Mouse (Mus musculus) heart, postnatal 0 days (tissue): ENCODE measurements at regions not wholly inside any gene's neighbourhood (a gene's known extent, or its start where the extent isn't known, plus 50 kb on each side); places are given as distances from the start of the nearest gene placed in this dataset.

Source experiments
- ATAC-seq: fragments of 200-750 bp; cut with Nextera tagmentation; 2 replicates; pipeline ENCODE4 v1.8.0; 2017; ENCODE audit warnings: low read depth, moderate number of reproducible peaks, moderate library complexity; ENCODE audit not compliant: insufficient read depth
- DNase-seq: peaks from one replicate; pipeline ENCODE4 v3.0.0-alpha.2; 2016; ENCODE audit warnings: low spot score
- H3K27ac ChIP-seq: fragments of 300-500 bp; sonication (generic); 2 replicates; pipeline ENCODE4 v1.5.1; 2014; ENCODE audit warnings: low read depth, mild to moderate bottlenecking
- H3K27me3 ChIP-seq: fragments of 300-500 bp; sonication (generic); 2 replicates; pipeline ENCODE4 v1.6.1; 2014; ENCODE audit warnings: low read length, mixed read lengths; ENCODE audit not compliant: control insufficient read depth, insufficient read depth
- H3K36me3 ChIP-seq: fragments of 300-500 bp; sonication (generic); replicated peaks from 2 replicates; pipeline ENCODE4 v1.6.1; 2014; ENCODE audit warnings: low read length, mixed read lengths; ENCODE audit not compliant: control insufficient read depth, insufficient read depth
- H3K4me1 ChIP-seq: fragments of 300-500 bp; sonication (generic); 2 replicates; pipeline ENCODE4 v1.6.1; 2014; ENCODE audit warnings: antibody characterized with exemption; ENCODE audit not compliant: control insufficient read depth, insufficient read depth
- H3K4me2 ChIP-seq: fragments of 300-500 bp; sonication (generic); 2 replicates; pipeline ENCODE4 v1.6.1; 2014; ENCODE audit warnings: low read depth, mild to moderate bottlenecking, low read length, moderate library complexity
- H3K4me3 ChIP-seq: fragments of 300-500 bp; sonication (generic); 2 replicates; pipeline ENCODE4 v1.5.1; 2014; ENCODE audit warnings: low read depth, low read length
- H3K9ac ChIP-seq: fragments of 300-500 bp; sonication (generic); replicated peaks from 2 replicates; pipeline ENCODE4 v1.6.1; 2014; ENCODE audit warnings: low read depth, low read length, mixed read lengths
- H3K9me3 ChIP-seq: fragments of 300-500 bp; sonication (generic); replicated peaks from 2 replicates; pipeline ENCODE4 v1.6.1; 2016; ENCODE audit warnings: low read length; ENCODE audit not compliant: control insufficient read depth
- CTCF ChIP-seq: IDR thresholded peaks from 2 replicates; pipeline ENCODE4 v1.5.1; 2016; ENCODE audit warnings: antibody characterized with exemption, control low read depth, low read depth
- EP300 ChIP-seq: IDR thresholded peaks from 2 replicates; pipeline ENCODE4 v1.6.1; 2016; ENCODE audit warnings: antibody characterized with exemption, low read depth
- WGBS: fragments of 180-500 bp; shearing (Covaris S2); extraction: QIAGEN DNeasy Blood & Tissue Kit; methylation state at CpG from one replicate; pipeline ENCODE4 v1.1.7; 2014; 5-methylcytosine and 5-hydroxymethylcytosine counted together

- H3K27ac ChIP-seq, result 0 out of 2 replicates have a peak overlapping the region, but pooled peaks have one; percentile 0
- peaks cover 10% of the 10 kb centered on the region; the same call in 1 of the 2 replicates for H3K4me1 ChIP-seq
- H3K4me3 ChIP-seq, result no peak overlapping the region
- DNase-seq (peak; percentile 88), ATAC-seq (peak; percentile 92)
- no peak overlapping the region for H3K9ac ChIP-seq
- no peaks in the 10 kb centered on the region for H3K9me3 ChIP-seq
- TF ChIP-seq EP300 (no peak), CTCF (no peak)
- no peak overlapping the region for H3K4me2 ChIP-seq
- 11% methylated on average over 5 of the region's 5 CpGs for WGBS
- no peaks in the 10 kb centered on the region for H3K36me3 ChIP-seq
- 0 out of 2 replicates have a peak, but pooled peaks cover 3% of the 10 kb centered on the region for H3K27me3 ChIP-seq
Observed at GRCm38 (mm10) chr12:25330004-25330708, 233.2 kb upstream of the Id2 start.

- DNase-seq (no peak), ATAC-seq (no peak)
- WGBS, result 76% methylated on average over 3 of the region's 3 CpGs
- 0 out of 2 replicates have a peak, but pooled peaks cover 3% of the 10 kb centered on the region for H3K27me3 ChIP-seq
- H3K4me3 ChIP-seq, result no peak overlapping the region
- H3K4me2 ChIP-seq, result no peak overlapping the region
- H3K36me3 ChIP-seq, result no peaks in the 10 kb centered on the region
- H3K27ac ChIP-seq, result no peak overlapping the region
- no peaks in the 10 kb centered on the region for H3K9me3 ChIP-seq
- TF ChIP-seq CTCF (no peak), EP300 (no peak)
- no peak overlapping the region for H3K9ac ChIP-seq
- peaks cover 10% of the 10 kb centered on the region; the same call in 1 of the 2 replicates for H3K4me1 ChIP-seq
Observed at GRCm38 (mm10) chr12:25325901-25326300, 229.0 kb upstream of the Id2 start.

GRCm38 (mm10) chr12:25323171-25323570 is 226.2 kb upstream of the Id2 start:
- no peak for DNase-seq
- Histone ChIP-seq H3K36me3 (no peaks in the 10 kb centered on the region), H3K9ac (no peak overlapping the region), H3K27ac (no peak overlapping the region), H3K27me3 (no peaks in the 10 kb centered on the region), H3K9me3 (no peaks in the 10 kb centered on the region), H3K4me3 (no peak overlapping the region), H3K4me2 (no peak overlapping the region), H3K4me1 (peaks cover under 1% of the 10 kb centered on the region; the same call in 1 of the 2 replicates)
- ATAC-seq, result no peak
- WGBS, result 80% methylated on average over 1 of the region's 1 CpGs
- TF ChIP-seq CTCF (no peak), EP300 (no peak)

GRCm38 (mm10) chr12:25320262-25320767 is 223.4 kb upstream of the Id2 start:
- Histone ChIP-seq H3K27me3 (no peaks in the 10 kb centered on the region), H3K4me1 (peaks cover 6% of the 10 kb centered on the region), H3K36me3 (no peaks in the 10 kb centered on the region), H3K4me2 (no peak overlapping the region), H3K27ac (no peak overlapping the region), H3K9me3 (no peaks in the 10 kb centered on the region), H3K9ac (no peak overlapping the region), H3K4me3 (no peak overlapping the region)
- ATAC-seq (no peak), DNase-seq (no peak)
- WGBS, result 93% methylated on average over 3 of the region's 3 CpGs
- TF ChIP-seq CTCF, result no peak
- TF ChIP-seq EP300, result no peak

GRCm38 (mm10) chr12:25319846-25320245 is 222.9 kb upstream of the Id2 start:
- Histone ChIP-seq H3K9me3 (no peaks in the 10 kb centered on the region), H3K4me1 (peaks cover 6% of the 10 kb centered on the region), H3K4me2 (no peak overlapping the region), H3K9ac (no peak overlapping the region), H3K27ac (no peak overlapping the region), H3K4me3 (no peak overlapping the region), H3K36me3 (no peaks in the 10 kb centered on the region), H3K27me3 (no peaks in the 10 kb centered on the region)
- DNase-seq (no peak), ATAC-seq (no peak)
- WGBS, result 90% methylated on average over 2 of the region's 2 CpGs
- TF ChIP-seq EP300, result no peak
- TF ChIP-seq CTCF, result no peak
